Mouse (Mus musculus) embryonic facial prominence, embryonic 13.5 days (tissue): ENCODE data around the gene Endog. TPM values are rescaled to one million over a fixed set of nuclear protein-coding genes. Genes with fewer than 3 reads are reported as not detected.
A peak's percentile ranks its signal among the peaks of the same experiment; 100 is the strongest.
"Not testable (repeated sequence)": the region's sequence is repeated elsewhere in the genome, so short reads cannot be mapped to it uniquely, and the experiment has no call there.

Source experiments
- ATAC-seq: fragments of 200-750 bp; cut with Nextera tagmentation; 2 replicates; pipeline ENCODE4 v1.8.0; 2017; ENCODE audit warnings: low read depth; ENCODE audit not compliant: insufficient number of reproducible peaks, insufficient read depth, low FRiP score, low TSS enrichment
- H3K27ac ChIP-seq: fragments of 300-500 bp; sonication (generic); 2 replicates; pipeline ENCODE4 v1.5.1; 2015; ENCODE audit warnings: moderate library complexity, mild to moderate bottlenecking, inconsistent platforms
- H3K27me3 ChIP-seq: fragments of 300-500 bp; sonication (generic); 2 replicates; pipeline ENCODE4 v1.6.1; 2015; ENCODE audit warnings: mild to moderate bottlenecking, inconsistent platforms
- H3K36me3 ChIP-seq: fragments of 300-500 bp; sonication (generic); 2 replicates; pipeline ENCODE4 v1.6.1; 2015; ENCODE audit warnings: mild to moderate bottlenecking, inconsistent platforms
- H3K4me1 ChIP-seq: fragments of 300-500 bp; sonication (generic); 2 replicates; pipeline ENCODE4 v1.6.1; 2015; ENCODE audit warnings: inconsistent platforms
- H3K4me2 ChIP-seq: fragments of 300-500 bp; sonication (generic); 2 replicates; pipeline ENCODE4 v1.6.1; 2015; ENCODE audit warnings: moderate library complexity, mild to moderate bottlenecking, inconsistent platforms
- H3K4me3 ChIP-seq: fragments of 300-500 bp; sonication (generic); 2 replicates; pipeline ENCODE4 v1.5.1; 2015; ENCODE audit warnings: mild to moderate bottlenecking, inconsistent platforms
- H3K9ac ChIP-seq: fragments of 300-500 bp; sonication (generic); 2 replicates; pipeline ENCODE4 v1.6.1; 2015; ENCODE audit warnings: mild to moderate bottlenecking, inconsistent platforms
- H3K9me3 ChIP-seq: fragments of 300-500 bp; sonication (generic); 2 replicates; pipeline ENCODE4 v1.6.1; 2016; ENCODE audit warnings: inconsistent platforms
- WGBS: fragments of 180-500 bp; shearing (Covaris S2); methylation state at CpG from one replicate; pipeline ENCODE4 v1.1.7; 2015; ENCODE audit warnings: mixed read lengths; 5-methylcytosine and 5-hydroxymethylcytosine counted together
- polyA plus RNA-seq: library from polyadenylated mRNA; unstranded; fragments of >200 nt; fragmentation: Nextera tagmentation; extraction: Ambion mirVana; gene quantifications from 2 replicates; pipeline ENCODE4 v1.2.1, GENCODE M21; 2015

Endog gene
- polyA plus RNA-seq, 1 experiment from 2014 or later = 15.2 TPM

DNA sequence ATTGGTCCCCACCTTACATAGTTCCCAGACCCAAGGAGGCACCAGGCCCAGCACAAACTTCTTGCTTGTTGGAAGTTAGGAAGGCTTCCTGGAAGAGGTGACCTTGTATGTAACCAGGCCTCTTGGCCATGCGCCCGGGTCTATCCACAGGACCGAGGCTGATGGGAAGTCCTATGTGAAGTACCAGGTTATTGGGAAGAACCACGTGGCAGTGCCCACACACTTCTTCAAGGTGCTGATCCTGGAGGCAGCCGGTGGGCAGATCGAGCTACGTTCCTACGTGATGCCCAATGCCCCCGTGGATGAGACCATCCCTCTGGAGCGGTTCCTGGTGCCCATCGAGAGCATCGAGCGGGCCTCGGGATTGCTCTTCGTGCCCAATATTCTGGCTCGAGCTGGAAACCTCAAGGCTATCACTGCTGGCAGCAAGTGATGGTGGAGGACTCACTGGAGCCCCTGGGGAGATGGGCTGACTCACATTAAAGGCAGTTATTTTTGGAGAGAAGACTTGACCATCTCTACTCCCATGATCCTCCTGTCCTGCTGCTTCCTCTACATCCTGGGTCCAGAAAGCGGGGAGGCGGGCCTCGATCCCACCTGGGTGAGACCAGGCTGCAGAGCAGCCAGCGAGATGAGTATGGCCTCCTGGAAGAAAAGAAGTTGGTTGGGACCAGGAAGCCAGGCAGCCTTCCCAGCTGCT lies 2.4 kb downstream of the Endog start:
- WGBS = 94% methylated on average over 20 of the region's 20 CpGs
- Histone ChIP-seq H3K36me3 (peaks cover 47% of the 10 kb centered on the region), H3K9me3 (no peaks in the 10 kb centered on the region), H3K27me3 (no peaks in the 10 kb centered on the region; the same call in 1 of the 2 replicates), H3K4me3 (no peak overlapping the region), H3K9ac (no peak overlapping the region), H3K4me2 (no peak overlapping the region), H3K4me1 (peaks cover 25% of the 10 kb centered on the region), H3K27ac (no peak overlapping the region)
- ATAC-seq = no peak

GRCm38 (mm10) chr2:30175897-30176296 lies 4.6 kb downstream of the Endog start:
- ATAC-seq = no peak
- Histone ChIP-seq H3K27me3 (no peaks in the 10 kb centered on the region; the same call in 1 of the 2 replicates), H3K9ac (no peak overlapping the region), H3K4me1 (peaks cover 25% of the 10 kb centered on the region), H3K27ac (no peak overlapping the region), H3K4me3 (no peak overlapping the region), H3K9me3 (no peaks in the 10 kb centered on the region), H3K4me2 (no peak overlapping the region), H3K36me3 (peaks cover 47% of the 10 kb centered on the region)
- WGBS = 91% methylated on average over 8 of the region's 8 CpGs

- peaks cover 47% of the 10 kb centered on the region for H3K36me3 ChIP-seq
- H3K27me3 ChIP-seq = no peaks in the 10 kb centered on the region; the same call in 1 of the 2 replicates
- no peak for ATAC-seq
- 92% methylated on average over 2 of the region's 2 CpGs for WGBS
- 0 out of 2 replicates have a peak overlapping the region, but pooled peaks have one; percentile 80 for H3K4me2 ChIP-seq
- 0 out of 2 replicates have a peak overlapping the region, but pooled peaks have one; percentile 86 for H3K4me3 ChIP-seq
- H3K4me1 ChIP-seq = peaks cover 21% of the 10 kb centered on the region
- H3K27ac ChIP-seq = no peak overlapping the region
- no peak overlapping the region for H3K9ac ChIP-seq
- H3K9me3 ChIP-seq = no peaks in the 10 kb centered on the region
These were observed 5.3 kb downstream of the Endog start for GRCm38 (mm10) chr2:30176561-30176960.

GRCm38 (mm10) chr2:30177700-30178675 lies 6.7 kb downstream of the Endog start, which contains the start of gene Spout1:
Gene Spout1, minus strand, starts transcription at chr2:30178459.
- peak within 1 kb of the TSS; percentile 90 for H3K9ac ChIP-seq
- no peaks in the 10 kb centered on the region; the same call in 1 of the 2 replicates for H3K27me3 ChIP-seq
- H3K36me3 ChIP-seq = peaks cover 43% of the 10 kb centered on the region
- peak within 1 kb of the TSS; percentile 86 for H3K4me3 ChIP-seq
- H3K4me2 ChIP-seq = peak within 1 kb of the TSS; percentile 80
- peaks cover 15% of the 10 kb centered on the region for H3K4me1 ChIP-seq
- ATAC-seq = peak; percentile 98
- H3K9me3 ChIP-seq = no peaks in the 10 kb centered on the region
- H3K27ac ChIP-seq = peak within 1 kb of the TSS; percentile 51; the same call in 1 of the 2 replicates
- WGBS = 2% methylated on average over 54 of the region's 54 CpGs

DNA sequence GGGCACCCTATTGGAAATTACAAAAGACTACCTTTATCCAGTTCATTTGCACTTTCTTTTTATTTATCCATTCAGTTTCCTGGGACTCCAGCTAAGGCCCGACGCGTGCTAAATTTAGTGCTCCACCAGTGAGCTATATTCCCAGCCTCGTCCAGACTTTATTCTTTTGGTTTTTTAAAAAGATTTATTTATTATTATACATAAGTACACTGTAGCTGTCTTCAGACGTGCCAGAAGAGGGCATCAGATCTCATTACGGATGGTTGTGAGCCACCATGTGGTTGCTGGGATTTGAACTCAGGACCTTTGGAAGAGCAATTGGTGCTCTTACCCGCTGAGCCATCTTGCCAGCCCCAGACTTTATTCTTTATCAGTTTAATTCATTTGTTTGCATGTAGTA lies 7.4 kb downstream of the Endog start:
- WGBS = 59% methylated on average over 7 of the region's 7 CpGs
- H3K4me3 ChIP-seq = peak overlapping the region; percentile 86
- peak overlapping the region; percentile 80 for H3K4me2 ChIP-seq
- H3K36me3 ChIP-seq = peaks cover 35% of the 10 kb centered on the region
- H3K4me1 ChIP-seq = peaks cover 12% of the 10 kb centered on the region
- not testable (repeated sequence) for ATAC-seq, H3K27me3 ChIP-seq, H3K9me3 ChIP-seq, H3K27ac ChIP-seq, H3K9ac ChIP-seq

DNA sequence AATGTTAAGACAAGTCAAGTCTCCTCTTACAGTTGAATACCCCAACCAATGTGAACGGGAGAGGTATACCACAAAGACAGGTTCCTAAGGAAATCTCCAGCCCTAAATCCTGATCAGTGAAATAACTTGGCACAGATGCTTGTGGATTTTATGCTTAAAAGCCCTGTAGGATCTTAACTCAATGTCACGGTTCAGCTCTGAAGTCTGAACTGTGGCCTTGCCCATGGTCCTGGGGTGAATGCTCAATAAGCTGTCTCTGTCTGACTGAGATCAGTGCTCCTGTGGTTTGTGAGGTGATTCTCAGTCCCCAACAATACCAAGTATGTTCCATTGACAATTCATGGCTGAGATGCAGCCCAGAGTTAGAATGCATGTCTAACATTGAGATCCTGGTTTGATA lies 11.1 kb downstream of the Endog start:
- WGBS = 65% methylated on average over 2 of the region's 2 CpGs
- Histone ChIP-seq H3K27ac (no peak overlapping the region), H3K4me2 (no peak overlapping the region), H3K36me3 (peaks cover 19% of the 10 kb centered on the region), H3K27me3 (no peaks in the 10 kb centered on the region), H3K9ac (no peak overlapping the region), H3K4me1 (peaks cover 5% of the 10 kb centered on the region), H3K9me3 (no peaks in the 10 kb centered on the region), H3K4me3 (no peak overlapping the region)
- no peak for ATAC-seq

DNA sequence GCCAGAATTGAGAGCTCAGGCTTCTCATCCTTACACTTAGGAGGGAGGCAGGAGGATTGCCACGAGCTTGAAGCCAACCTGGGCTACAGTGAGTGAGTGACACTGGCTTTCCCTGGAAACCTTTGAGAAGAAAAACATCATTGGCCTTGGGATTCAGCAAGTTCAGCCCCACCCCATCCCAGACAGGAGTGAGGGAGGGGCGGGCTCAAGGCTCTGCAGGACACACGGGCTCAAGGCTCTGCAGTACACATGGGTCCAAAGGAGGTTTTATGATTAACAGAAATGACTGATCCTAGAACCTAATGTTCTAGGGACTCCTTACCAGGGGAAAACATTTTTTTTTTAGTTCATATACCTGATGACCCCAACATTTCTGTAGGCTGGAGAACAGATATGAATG lies 12.4 kb downstream of the Endog start:
- no peak overlapping the region for H3K4me3 ChIP-seq
- H3K4me2 ChIP-seq = no peak overlapping the region
- H3K27ac ChIP-seq = no peak overlapping the region
- no peaks in the 10 kb centered on the region for H3K4me1 ChIP-seq
- peaks cover 19% of the 10 kb centered on the region for H3K36me3 ChIP-seq
- WGBS = 74% methylated on average over 3 of the region's 3 CpGs
- H3K9ac ChIP-seq = no peak overlapping the region
- no peaks in the 10 kb centered on the region for H3K27me3 ChIP-seq
- no peak for ATAC-seq
- H3K9me3 ChIP-seq = no peaks in the 10 kb centered on the region

DNA sequence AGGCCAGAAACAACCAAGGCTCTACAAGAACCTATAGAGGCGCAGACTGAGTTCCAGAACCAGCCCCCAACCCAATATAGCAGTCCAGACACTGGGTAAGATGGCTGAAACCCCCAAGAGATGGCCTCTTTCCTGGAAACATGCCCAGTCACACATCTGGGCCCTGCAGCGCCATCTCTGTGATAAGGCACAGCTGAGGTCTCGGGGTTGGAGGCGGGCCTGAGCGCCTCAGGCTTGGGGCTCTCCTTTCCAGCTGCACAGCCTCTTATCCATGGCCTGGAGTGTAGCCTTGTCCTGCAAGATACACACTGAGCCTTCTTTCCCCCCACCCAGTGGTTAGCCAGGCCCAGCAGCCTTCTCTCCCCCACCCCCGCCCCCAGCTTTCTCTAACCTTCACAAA lies 14.0 kb downstream of the Endog start:
- Histone ChIP-seq H3K4me1 (no peaks in the 10 kb centered on the region), H3K9me3 (no peaks in the 10 kb centered on the region), H3K27me3 (no peaks in the 10 kb centered on the region), H3K9ac (no peak overlapping the region), H3K4me3 (no peak overlapping the region), H3K4me2 (no peak overlapping the region), H3K36me3 (peaks cover 19% of the 10 kb centered on the region), H3K27ac (no peak overlapping the region)
- 85% methylated on average over 6 of the region's 6 CpGs for WGBS
- no peak for ATAC-seq

GRCm38 (mm10) chr2:30185681-30186080 lies 14.4 kb downstream of the Endog start:
- Histone ChIP-seq H3K4me1 (no peaks in the 10 kb centered on the region), H3K9me3 (no peaks in the 10 kb centered on the region), H3K36me3 (peaks cover 21% of the 10 kb centered on the region), H3K27me3 (no peaks in the 10 kb centered on the region), H3K27ac (no peak overlapping the region), H3K4me3 (no peak overlapping the region), H3K9ac (no peak overlapping the region), H3K4me2 (no peak overlapping the region)
- 84% methylated on average over 3 of the region's 3 CpGs for WGBS
- ATAC-seq = no peak

- WGBS = 81% methylated on average over 12 of the region's 12 CpGs
- no peaks in the 10 kb centered on the region for H3K4me1 ChIP-seq
- no peak for ATAC-seq
- no peak overlapping the region for H3K27ac ChIP-seq
- peaks cover 10% of the 10 kb centered on the region; the same call in 1 of the 2 replicates for H3K36me3 ChIP-seq
- H3K4me2 ChIP-seq = no peak overlapping the region
- no peaks in the 10 kb centered on the region for H3K9me3 ChIP-seq
- no peak overlapping the region for H3K4me3 ChIP-seq
- no peak overlapping the region for H3K9ac ChIP-seq
- no peaks in the 10 kb centered on the region for H3K27me3 ChIP-seq
These were observed 20.7 kb downstream of the Endog start for GRCm38 (mm10) chr2:30191790-30192580.

- WGBS = 84% methylated on average over 3 of the region's 3 CpGs
- Histone ChIP-seq H3K27me3 (no peaks in the 10 kb centered on the region), H3K9ac (no peak overlapping the region), H3K27ac (no peak overlapping the region), H3K4me2 (no peak overlapping the region), H3K36me3 (peaks cover 10% of the 10 kb centered on the region; the same call in 1 of the 2 replicates), H3K4me3 (no peak overlapping the region), H3K9me3 (no peaks in the 10 kb centered on the region), H3K4me1 (no peaks in the 10 kb centered on the region)
- no peak for ATAC-seq
These were observed 23.4 kb downstream of the Endog start for GRCm38 (mm10) chr2:30194656-30195055.
